Mouse (Mus musculus): ENCODE measurements around the gene Bcl3.

Gene Bcl3

GRCm38 (mm10) chr7:19769434-19770374 lies 52.9 kb downstream of the Bcl3 start:
- DNase-seq (ENCODE audit: low read depth, low spot score): no peak

- DNase-seq (ENCODE audit: low read depth, low spot score): no peak
These were observed 53.6 kb downstream of the Bcl3 start for GRCm38 (mm10) chr7:19769001-19769400.

- no peak for DNase-seq (ENCODE audit: low read depth, low spot score)
These were observed 54.3 kb downstream of the Bcl3 start for GRCm38 (mm10) chr7:19768251-19768650.

- DNase-seq (ENCODE audit: low read depth, low spot score): no peak
These were observed 58.0 kb downstream of the Bcl3 start for GRCm38 (mm10) chr7:19764581-19764980.

GRCm38 (mm10) chr7:19763829-19764477 lies 58.6 kb downstream of the Bcl3 start:
- DNase-seq (ENCODE audit: low read depth, low spot score): no peak

GRCm38 (mm10) chr7:19762283-19762682 lies 60.3 kb downstream of the Bcl3 start:
- DNase-seq (ENCODE audit: low read depth, low spot score): no peak

GRCm38 (mm10) chr7:19760021-19760420 lies 62.5 kb downstream of the Bcl3 start:
- no peak for DNase-seq (ENCODE audit: low read depth, low spot score)

GRCm38 (mm10) chr7:19758623-19759022 lies 63.9 kb downstream of the Bcl3 start:
- no peak for DNase-seq (ENCODE audit: low read depth, low spot score)
